Mouse (Mus musculus) kidney, embryonic 16.5 days (tissue): ENCODE data around the gene Stxbp3. TPM values are rescaled to one million over a fixed set of nuclear protein-coding genes. Genes with fewer than 3 reads are reported as not detected.
"Not testable (repeated sequence)": the region's sequence is repeated elsewhere in the genome, so short reads cannot be mapped to it uniquely, and the experiment has no call there.

ENCODE experiments used
- ATAC-seq: fragments of 200-750 bp; cut with Nextera tagmentation; 2 replicates; pipeline ENCODE4 v1.8.0; 2017; ENCODE audit warnings: moderate TSS enrichment; ENCODE audit not compliant: low FRiP score, low TSS enrichment
- H3K27ac ChIP-seq: fragments of 300-500 bp; sonication (generic); 2 replicates; pipeline ENCODE4 v1.5.1; 2014; ENCODE audit warnings: low read length
- H3K27me3 ChIP-seq: fragments of 300-500 bp; sonication (generic); 2 replicates; pipeline ENCODE4 v1.6.1; 2014; ENCODE audit warnings: low read length, control low read depth, mixed read lengths; ENCODE audit not compliant: insufficient read depth
- H3K36me3 ChIP-seq: fragments of 300-500 bp; sonication (generic); 2 replicates; pipeline ENCODE4 v1.6.1; 2014; ENCODE audit warnings: low read length, control low read depth, mixed read lengths; ENCODE audit not compliant: insufficient read depth
- H3K4me1 ChIP-seq: fragments of 300-500 bp; sonication (generic); 2 replicates; pipeline ENCODE4 v1.6.1; 2014; ENCODE audit warnings: low read length, control low read depth, mixed read lengths; ENCODE audit not compliant: insufficient read depth
- H3K4me2 ChIP-seq: fragments of 300-500 bp; sonication (generic); replicated peaks from 2 replicates; pipeline ENCODE4 v1.6.1; 2014; ENCODE audit warnings: low read depth, low read length
- H3K4me3 ChIP-seq: fragments of 300-500 bp; sonication (generic); 2 replicates; pipeline ENCODE4 v1.5.1; 2014; ENCODE audit warnings: mild to moderate bottlenecking, low read length
- H3K9ac ChIP-seq: fragments of 300-500 bp; sonication (generic); replicated peaks from 2 replicates; pipeline ENCODE4 v1.6.1; 2014; ENCODE audit warnings: low read length
- H3K9me3 ChIP-seq: fragments of 300-500 bp; sonication (generic); 2 replicates; pipeline ENCODE4 v1.6.1; 2016; ENCODE audit warnings: low read length, control low read depth
- WGBS: fragments of 180-500 bp; shearing (Covaris S2); extraction: QIAGEN DNeasy Blood & Tissue Kit; methylation state at CpG from one replicate; pipeline ENCODE4 v1.1.7; 2014; 5-methylcytosine and 5-hydroxymethylcytosine counted together
- polyA plus RNA-seq: library from polyadenylated mRNA; unstranded; fragments of >200 nt; fragmentation: Nextera tagmentation; extraction: Ambion mirVana; gene quantifications from 2 replicates; pipeline ENCODE4 v1.2.1, GENCODE M21; 2015

Stxbp3 gene
- polyA plus RNA-seq, 1 experiment from 2014 or later: 38.8 TPM

- no peak for ATAC-seq
- Histone ChIP-seq H3K9ac (no peak overlapping the region), H3K4me1 (peaks cover 5% of the 10 kb centered on the region; the same call in 1 of the 2 replicates), H3K4me2 (no peak overlapping the region), H3K36me3 (no peaks in the 10 kb centered on the region), H3K27me3 (no peaks in the 10 kb centered on the region), H3K27ac (no peak overlapping the region), H3K4me3 (no peak overlapping the region), H3K9me3 (no peaks in the 10 kb centered on the region)
- 90% methylated on average over 2 of the region's 2 CpGs for WGBS
Observed at GRCm38 (mm10) chr3:108851075-108851474, 10.7 kb upstream of the Stxbp3 start.

- no peaks in the 10 kb centered on the region for H3K4me1 ChIP-seq
- H3K4me3 ChIP-seq: no peak overlapping the region
- no peaks in the 10 kb centered on the region for H3K27me3 ChIP-seq
- WGBS: 57% methylated on average over 3 of the region's 3 CpGs
- H3K9me3 ChIP-seq: no peaks in the 10 kb centered on the region
- H3K9ac ChIP-seq: no peak overlapping the region
- no peak for ATAC-seq
- H3K27ac ChIP-seq: no peak overlapping the region
- no peak overlapping the region for H3K4me2 ChIP-seq
- H3K36me3 ChIP-seq: no peaks in the 10 kb centered on the region
Observed at GRCm38 (mm10) chr3:108850506-108850905, 10.2 kb upstream of the Stxbp3 start.

GRCm38 (mm10) chr3:108846616-108847015, 6.3 kb upstream of the Stxbp3 start:
- H3K27ac ChIP-seq: no peak overlapping the region
- 57% methylated on average over 3 of the region's 3 CpGs for WGBS

GRCm38 (mm10) chr3:108844521-108844920, 4.2 kb upstream of the Stxbp3 start:
- Histone ChIP-seq H3K9ac (no peak overlapping the region), H3K9me3 (no peaks in the 10 kb centered on the region), H3K27me3 (no peaks in the 10 kb centered on the region), H3K4me1 (peaks cover under 1% of the 10 kb centered on the region; the same call in 1 of the 2 replicates), H3K27ac (no peak overlapping the region), H3K36me3 (no peaks in the 10 kb centered on the region), H3K4me3 (no peak overlapping the region), H3K4me2 (no peak overlapping the region)
- WGBS: 76% methylated on average over 5 of the region's 5 CpGs
- no peak for ATAC-seq

More at GRCm38 (mm10) chr3:108846616-108847015, 6.3 kb upstream of the Stxbp3 start:
- Histone ChIP-seq H3K4me3 (no peak overlapping the region), H3K4me2 (no peak overlapping the region), H3K4me1 (no peaks in the 10 kb centered on the region), H3K9ac (no peak overlapping the region), H3K9me3 (no peaks in the 10 kb centered on the region), H3K27me3 (no peaks in the 10 kb centered on the region), H3K36me3 (no peaks in the 10 kb centered on the region)
- no peak for ATAC-seq

- Histone ChIP-seq H3K4me2 (no peak overlapping the region), H3K4me1 (peaks cover 5% of the 10 kb centered on the region), H3K27me3 (no peaks in the 10 kb centered on the region), H3K36me3 (no peaks in the 10 kb centered on the region), H3K4me3 (no peak overlapping the region), H3K9ac (no peak overlapping the region), H3K9me3 (no peaks in the 10 kb centered on the region), H3K27ac (no peak overlapping the region)
- ATAC-seq: no peak
- WGBS: 86% methylated on average over 6 of the region's 6 CpGs
Observed at GRCm38 (mm10) chr3:108844026-108844425, 3.7 kb upstream of the Stxbp3 start.

GRCm38 (mm10) chr3:108840716-108841054, 359 bp upstream of the Stxbp3 start:
- Histone ChIP-seq H3K4me2 (no peak overlapping the region), H3K27ac (no peak overlapping the region), H3K4me3 (no peak overlapping the region; the same call in 1 of the 2 replicates), H3K36me3 (peaks cover 3% of the 10 kb centered on the region; the same call in 1 of the 2 replicates), H3K9me3 (no peaks in the 10 kb centered on the region), H3K4me1 (peaks cover 20% of the 10 kb centered on the region), H3K9ac (no peak overlapping the region), H3K27me3 (no peaks in the 10 kb centered on the region)
- WGBS: 58% methylated on average over 4 of the region's 4 CpGs
- ATAC-seq: peak; percentile 54; the same call in 1 of the 2 replicates

- peak overlapping the region; percentile 89 for H3K27ac ChIP-seq
- H3K36me3 ChIP-seq: peaks cover 3% of the 10 kb centered on the region; the same call in 1 of the 2 replicates
- no peaks in the 10 kb centered on the region for H3K9me3 ChIP-seq
- ATAC-seq: no peak
- H3K9ac ChIP-seq: peak overlapping the region; percentile 80
- peaks cover 20% of the 10 kb centered on the region for H3K4me1 ChIP-seq
- WGBS: 2% methylated on average over 8 of the region's 8 CpGs
- H3K27me3 ChIP-seq: no peaks in the 10 kb centered on the region
- H3K4me3 ChIP-seq: peak overlapping the region; percentile 78
- H3K4me2 ChIP-seq: peak overlapping the region; percentile 68
Observed at GRCm38 (mm10) chr3:108839647-108839999, 703 bp downstream of the Stxbp3 start.

- Histone ChIP-seq H3K4me2 (peak overlapping the region; percentile 68), H3K36me3 (peaks cover 7% of the 10 kb centered on the region; the same call in 1 of the 2 replicates), H3K4me3 (peak overlapping the region; percentile 78; the same call in 1 of the 2 replicates), H3K27me3 (no peaks in the 10 kb centered on the region), H3K4me1 (peaks cover 20% of the 10 kb centered on the region), H3K27ac (no peak overlapping the region), H3K9ac (no peak overlapping the region), H3K9me3 (no peaks in the 10 kb centered on the region)
- 87% methylated on average over 7 of the region's 7 CpGs for WGBS
- no peak for ATAC-seq
Observed at GRCm38 (mm10) chr3:108838980-108839379, 1.3 kb downstream of the Stxbp3 start.

- Histone ChIP-seq H3K9ac (no peak overlapping the region), H3K27me3 (no peaks in the 10 kb centered on the region), H3K27ac (no peak overlapping the region), H3K9me3 (no peaks in the 10 kb centered on the region), H3K4me3 (no peak overlapping the region), H3K36me3 (peaks cover 7% of the 10 kb centered on the region; the same call in 1 of the 2 replicates), H3K4me2 (no peak overlapping the region), H3K4me1 (peaks cover 20% of the 10 kb centered on the region)
- no peak for ATAC-seq
- WGBS: 93% methylated on average over 6 of the region's 6 CpGs
Observed at GRCm38 (mm10) chr3:108836931-108837330, 3.4 kb downstream of the Stxbp3 start.

- H3K4me1 ChIP-seq: peaks cover 12% of the 10 kb centered on the region; the same call in 1 of the 2 replicates
- H3K36me3 ChIP-seq, ATAC-seq, H3K9me3 ChIP-seq, H3K27me3 ChIP-seq, H3K9ac ChIP-seq, H3K4me2 ChIP-seq, H3K27ac ChIP-seq, H3K4me3 ChIP-seq: not testable (repeated sequence)
- WGBS: 100% methylated on average over 1 of the region's 1 CpGs
Observed at GRCm38 (mm10) chr3:108833717-108834116, 6.6 kb downstream of the Stxbp3 start.
